Mouse (Mus musculus) splenic B cell, adult 2 months (primary cell): ENCODE measurements at regions not wholly inside any gene's neighbourhood (a gene's known extent, or its start where the extent isn't known, plus 50 kb on each side); places are given as distances from the start of the nearest gene placed in this dataset.

Experiments used
- DNase-seq: peaks from one replicate; pipeline ENCODE4 v3.0.0-alpha.2; 2011; ENCODE audit warnings: low read depth, low spot score
- H3K27me3 ChIP-seq: 2 replicates; pipeline ENCODE4 v1.6.1; 2012; ENCODE audit warnings: mild to moderate bottlenecking, low read length, moderate library complexity, mixed read lengths; ENCODE audit not compliant: control insufficient read depth, poor library complexity, insufficient read depth, severe bottlenecking
- H3K36me3 ChIP-seq: 2 replicates; pipeline ENCODE4 v1.6.1; 2012; ENCODE audit warnings: mild to moderate bottlenecking, low read length, moderate library complexity, mixed read lengths; ENCODE audit not compliant: control insufficient read depth, poor library complexity, insufficient read depth, severe bottlenecking

DNA sequence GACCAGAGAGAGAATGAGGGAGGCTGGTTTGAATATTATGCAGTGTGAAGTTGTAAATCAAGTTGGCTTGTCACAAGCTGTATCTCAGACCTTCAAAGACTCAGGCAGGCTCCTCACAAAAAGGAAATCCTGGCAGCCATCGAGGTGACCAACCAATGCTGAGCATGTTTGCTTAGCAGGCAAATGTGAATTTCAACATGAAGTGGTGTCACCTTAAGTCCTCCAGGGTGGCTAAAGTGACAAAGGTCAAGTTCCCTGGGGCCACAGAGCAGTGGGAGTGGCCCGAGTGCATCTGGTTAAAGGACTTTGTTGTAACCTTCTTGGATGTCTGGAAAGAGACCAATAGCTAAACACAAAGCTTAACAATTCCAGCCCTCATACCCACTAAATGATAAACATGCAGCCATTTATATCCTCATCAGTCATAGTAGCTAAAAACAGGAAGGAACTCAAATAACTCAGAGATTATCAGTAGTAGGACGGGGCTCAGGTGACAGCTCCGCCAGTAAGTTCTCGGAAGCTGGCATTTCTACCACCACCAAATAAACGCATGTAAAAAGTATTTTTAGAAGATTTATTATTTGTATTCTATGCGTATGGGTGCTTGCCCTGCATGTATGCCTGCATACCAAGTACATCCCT lies 258.6 kb upstream of the Stt3b start:
- no peaks in the 10 kb centered on the region for H3K36me3 ChIP-seq
- no peak for DNase-seq
- no peaks in the 10 kb centered on the region for H3K27me3 ChIP-seq

DNA sequence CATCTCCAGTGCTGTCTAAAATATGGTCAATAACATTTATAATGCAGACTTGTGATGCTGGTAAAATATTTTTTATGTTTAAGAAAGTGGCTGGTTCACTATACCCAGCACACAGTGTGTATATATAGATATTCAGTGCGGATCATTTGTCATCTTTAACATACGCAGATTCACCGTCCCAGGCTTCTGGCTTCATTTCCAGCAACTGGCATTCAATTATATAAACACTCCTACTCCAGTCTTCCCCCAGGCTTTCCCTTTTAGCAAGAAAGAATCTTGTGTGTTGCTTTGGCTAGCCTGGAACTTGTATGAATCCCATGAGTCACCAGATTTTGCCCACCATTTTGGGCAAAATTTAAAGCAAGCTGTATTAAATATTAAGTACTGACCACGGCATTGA lies 260.8 kb upstream of the Stt3b start:
- no peak for DNase-seq
- H3K36me3 ChIP-seq = no peaks in the 10 kb centered on the region
- H3K27me3 ChIP-seq = no peaks in the 10 kb centered on the region

GRCm38 (mm10) chr9:115581116-115581515 lies 270.9 kb upstream of the Stt3b start:
- DNase-seq = no peak
- Histone ChIP-seq H3K27me3 (no peaks in the 10 kb centered on the region), H3K36me3 (no peaks in the 10 kb centered on the region)

GRCm38 (mm10) chr9:115583548-115583947 lies 273.3 kb upstream of the Stt3b start:
- peak; percentile 18 for DNase-seq
- Histone ChIP-seq H3K27me3 (no peaks in the 10 kb centered on the region), H3K36me3 (no peaks in the 10 kb centered on the region)

DNA sequence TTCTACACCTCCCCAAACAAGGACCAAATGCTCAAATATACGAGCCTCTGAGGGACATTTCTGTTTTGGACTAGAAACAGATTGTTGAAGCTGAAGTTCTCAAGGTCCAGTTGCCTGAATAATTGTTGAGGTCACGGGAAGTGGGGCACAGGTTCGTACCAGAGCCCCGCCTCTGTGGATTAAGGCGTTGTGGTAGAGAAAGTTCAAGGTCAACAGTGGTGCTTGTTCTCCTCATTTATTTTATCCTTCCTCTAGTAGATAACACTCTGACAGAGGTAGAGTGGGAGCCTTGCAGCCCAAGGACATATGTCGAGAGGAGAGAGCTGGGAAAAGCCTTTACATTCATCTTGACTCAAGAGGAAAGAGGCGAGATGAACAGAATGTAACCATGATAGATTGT lies 274.7 kb upstream of the Stt3b start:
- H3K27me3 ChIP-seq = no peaks in the 10 kb centered on the region
- DNase-seq = no peak
- no peaks in the 10 kb centered on the region for H3K36me3 ChIP-seq

GRCm38 (mm10) chr9:115592466-115592865 lies 282.2 kb upstream of the Stt3b start:
- Histone ChIP-seq H3K36me3 (no peaks in the 10 kb centered on the region), H3K27me3 (no peaks in the 10 kb centered on the region)
- DNase-seq = no peak

DNA sequence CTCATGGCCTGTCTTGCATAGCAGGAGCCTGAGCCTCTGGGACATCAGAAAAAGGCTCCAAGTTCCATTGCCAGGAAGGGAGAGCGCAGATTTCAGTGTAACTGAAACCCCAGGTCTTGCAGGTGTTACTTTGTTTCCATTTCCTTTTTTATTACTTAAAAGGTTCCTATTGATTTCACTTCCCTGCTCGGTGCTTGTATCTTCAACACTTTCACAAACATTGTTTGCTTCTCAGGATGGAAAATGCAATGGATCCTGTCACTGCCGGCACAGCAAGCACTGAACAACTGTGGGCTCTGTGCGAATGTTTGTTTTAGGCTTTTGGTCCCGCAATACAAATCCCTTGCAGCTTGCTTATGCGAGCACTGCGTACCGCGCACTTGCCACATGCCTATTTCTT lies 290.0 kb upstream of the Stt3b start:
- no peaks in the 10 kb centered on the region for H3K36me3 ChIP-seq
- peak; percentile 23 for DNase-seq

GRCm38 (mm10) chr9:115600826-115601225 lies 290.6 kb upstream of the Stt3b start:
- no peak for DNase-seq
- H3K27me3 ChIP-seq = no peaks in the 10 kb centered on the region
- H3K36me3 ChIP-seq = no peaks in the 10 kb centered on the region

More for the DNA sequence above, 290.0 kb upstream of the Stt3b start:
- no peaks in the 10 kb centered on the region for H3K27me3 ChIP-seq

DNA sequence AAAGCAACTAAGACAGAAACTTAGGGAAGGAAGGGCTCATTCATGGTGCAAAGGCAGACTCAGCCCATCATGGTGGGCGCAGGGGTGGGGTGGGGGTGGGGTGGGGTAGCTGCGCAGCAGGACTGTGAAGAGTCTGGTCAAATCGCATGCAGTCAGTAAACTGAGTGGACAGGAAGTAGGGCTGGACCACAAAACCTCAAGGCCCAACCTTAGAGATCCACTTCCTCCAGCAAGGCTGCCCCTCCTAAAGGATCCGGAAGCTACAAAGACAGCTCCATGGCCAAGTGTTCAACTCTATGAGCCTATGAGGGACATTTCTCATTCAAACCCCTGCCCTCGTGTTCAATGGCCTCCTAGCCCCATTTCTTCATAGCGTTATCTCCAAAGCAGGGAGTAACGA lies 292.6 kb upstream of the Stt3b start:
- H3K27me3 ChIP-seq = no peaks in the 10 kb centered on the region
- DNase-seq = no peak
- no peaks in the 10 kb centered on the region for H3K36me3 ChIP-seq

- Histone ChIP-seq H3K27me3 (no peaks in the 10 kb centered on the region), H3K36me3 (no peaks in the 10 kb centered on the region)
- no peak for DNase-seq
Observed at GRCm38 (mm10) chr9:115604450-115604849, 294.2 kb upstream of the Stt3b start.

DNA sequence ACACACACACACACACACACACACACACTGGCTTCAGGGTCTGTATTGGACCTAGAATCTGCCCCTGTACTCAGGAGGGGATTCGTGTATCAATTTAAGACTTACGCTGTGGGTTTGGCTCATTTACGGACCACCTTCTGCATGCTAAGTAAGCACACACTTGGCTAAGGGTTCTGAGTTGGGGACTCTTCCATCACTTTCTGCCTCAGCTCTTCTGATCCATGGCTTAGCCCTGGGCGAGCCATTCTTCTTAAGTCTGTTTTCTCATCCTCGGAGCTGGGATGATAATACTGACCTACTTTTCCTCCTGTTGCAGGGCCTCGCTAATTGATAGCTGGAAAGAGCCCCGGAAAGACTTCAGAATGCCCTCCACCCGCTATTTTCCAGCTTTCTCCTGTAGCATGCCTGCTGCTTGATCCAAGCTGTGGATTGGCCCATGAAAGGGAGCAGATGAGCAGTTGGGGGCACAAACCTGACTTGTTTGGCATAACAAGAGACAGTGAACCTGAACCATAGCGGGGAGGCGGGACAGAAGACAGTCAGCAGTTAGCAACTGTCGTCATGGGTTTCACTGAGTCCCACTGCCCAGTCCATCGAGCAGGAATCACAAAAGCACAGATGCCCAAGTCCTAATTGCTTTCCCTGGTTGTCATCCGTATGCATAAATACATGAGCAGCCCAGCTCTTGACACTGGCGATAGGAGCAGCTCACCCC lies 294.9 kb upstream of the Stt3b start:
- no peak for DNase-seq
- no peaks in the 10 kb centered on the region for H3K27me3 ChIP-seq
- H3K36me3 ChIP-seq = no peaks in the 10 kb centered on the region

GRCm38 (mm10) chr9:115607961-115608360 lies 297.7 kb upstream of the Stt3b start:
- DNase-seq = no peak
- Histone ChIP-seq H3K27me3 (no peaks in the 10 kb centered on the region), H3K36me3 (no peaks in the 10 kb centered on the region)

DNA sequence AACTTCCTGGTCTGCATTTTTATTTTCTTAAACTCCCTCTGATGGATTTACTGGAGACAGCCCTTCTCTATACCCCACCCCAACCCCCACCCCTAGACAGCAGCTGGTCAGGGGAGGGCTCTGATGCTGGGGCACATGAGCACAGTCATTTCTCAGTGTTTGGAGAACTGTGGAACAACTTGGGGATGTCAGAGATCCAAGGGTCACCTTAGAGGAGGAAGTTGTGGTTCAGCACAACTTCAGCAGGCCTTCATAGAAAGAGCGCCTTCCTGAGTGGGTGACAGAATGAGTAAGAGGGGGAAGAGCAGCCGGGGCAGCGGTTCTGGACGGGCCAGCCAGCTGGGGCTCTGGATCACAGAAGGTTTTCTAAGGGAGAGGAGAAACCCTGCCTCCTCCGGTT lies 298.2 kb upstream of the Stt3b start:
- peak; percentile 52 for DNase-seq
- Histone ChIP-seq H3K27me3 (no peaks in the 10 kb centered on the region), H3K36me3 (no peaks in the 10 kb centered on the region)

DNA sequence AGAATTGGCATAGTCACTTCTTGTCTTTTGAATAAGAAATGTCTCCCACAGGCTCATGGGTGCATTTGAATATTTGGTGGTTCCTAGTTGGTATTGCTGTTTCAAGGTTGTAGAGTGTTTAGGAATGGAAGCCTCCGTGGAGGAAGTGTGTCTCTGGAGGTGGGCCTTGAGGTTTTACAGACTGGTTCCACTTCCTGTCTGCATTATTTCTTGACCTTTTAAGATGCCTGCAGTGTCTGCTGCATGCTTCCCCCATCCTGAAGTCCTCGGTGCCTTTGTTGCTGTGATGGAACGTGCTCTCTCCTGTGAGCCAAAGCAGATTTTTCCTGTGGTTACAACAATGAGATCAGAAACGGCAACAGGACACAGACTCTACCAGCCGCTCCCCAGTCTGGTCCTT lies 299.4 kb upstream of the Gadl1 start:
- no peaks in the 10 kb centered on the region for H3K27me3 ChIP-seq
- DNase-seq = peak; percentile 62
- no peaks in the 10 kb centered on the region for H3K36me3 ChIP-seq

- H3K27me3 ChIP-seq = no peaks in the 10 kb centered on the region
- peak; percentile 87 for DNase-seq
- no peaks in the 10 kb centered on the region for H3K36me3 ChIP-seq
Observed at GRCm38 (mm10) chr9:115611713-115612112, 297.5 kb upstream of the Gadl1 start.

DNA sequence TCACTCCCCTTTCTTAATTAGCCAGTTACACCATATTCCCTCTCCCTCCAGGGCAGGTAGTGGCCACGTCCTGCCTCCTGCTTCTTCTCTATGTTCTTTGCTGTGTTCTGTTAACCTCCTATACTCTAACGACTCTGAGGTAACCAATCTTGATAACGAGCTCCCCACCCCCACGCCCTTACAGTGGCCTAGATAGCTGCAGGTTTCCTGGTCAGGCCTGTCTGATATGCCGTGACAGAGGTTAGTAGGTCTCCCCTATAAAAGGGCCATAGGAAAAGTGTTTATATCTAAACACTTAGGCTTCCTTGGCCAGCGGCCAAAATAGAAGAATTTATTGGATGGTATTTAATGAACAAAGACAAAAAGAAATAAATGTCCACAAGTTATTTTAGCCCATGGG lies 296.3 kb upstream of the Gadl1 start:
- Histone ChIP-seq H3K27me3 (no peaks in the 10 kb centered on the region), H3K36me3 (no peaks in the 10 kb centered on the region)
- no peak for DNase-seq
